Mouse (Mus musculus): ENCODE measurements around the gene Tmprss12.

DNA sequence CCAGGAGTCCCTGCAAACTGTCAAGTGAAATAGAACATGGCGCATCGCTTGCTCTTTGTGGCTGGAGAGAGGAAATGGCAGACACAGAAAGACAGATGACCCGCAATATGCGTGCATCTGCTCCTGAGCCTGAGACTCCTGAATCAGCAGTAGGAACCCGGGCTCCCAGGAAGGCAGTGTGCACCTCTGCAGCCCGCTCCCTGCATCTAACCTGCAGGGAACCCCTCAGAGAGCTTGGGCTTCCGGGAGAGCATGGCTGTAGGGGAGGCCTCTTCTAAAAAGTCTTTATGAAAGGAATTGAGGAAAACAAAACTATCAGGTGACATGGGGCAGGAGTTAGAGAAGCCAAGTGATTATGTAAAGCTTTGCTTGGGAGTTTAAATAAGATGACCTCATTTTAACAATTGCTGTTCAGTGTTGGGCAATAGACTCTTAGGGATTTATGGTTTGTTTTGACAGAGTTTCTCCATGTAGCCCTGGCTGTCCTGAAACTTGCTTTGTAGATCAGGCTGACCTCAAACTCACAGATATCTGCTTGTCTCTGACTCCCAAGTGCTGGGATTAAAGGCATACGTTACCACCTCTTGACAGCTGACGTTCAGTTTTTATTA is 39.8 kb downstream of the Tmprss12 start:
- no peak for TF ChIP-seq CTCF (IDR thresholded peaks at IDR 0.05)
- TF ChIP-seq EP300 (IDR thresholded peaks at IDR 0.05) = no peak; the same call in none of the 2 replicates

Data from lung, postnatal 0 days (tissue).